Mouse (Mus musculus) forebrain, postnatal 0 days (tissue): Measurements from ENCODE around the gene Mcl1. TPM values are rescaled to one million over a fixed set of nuclear protein-coding genes. Genes with fewer than 3 reads are reported as not detected.

Experiments
- ATAC-seq: fragments of 200-750 bp; cut with Nextera tagmentation; 2 replicates; pipeline ENCODE4 v1.8.0; 2017; ENCODE audit warnings: mild to moderate bottlenecking, moderate library complexity
- DNase-seq: peaks from one replicate; pipeline ENCODE4 v3.0.0-alpha.2; 2015
- H3K27ac ChIP-seq: fragments of 300-500 bp; sonication (generic); 2 replicates; pipeline ENCODE4 v1.5.1; 2014; ENCODE audit warnings: low read depth, mild to moderate bottlenecking, antibody characterized with exemption, low read length, moderate library complexity, mixed read lengths
- H3K27me3 ChIP-seq: fragments of 300-500 bp; sonication (generic); 2 replicates; pipeline ENCODE4 v1.6.1; 2014; ENCODE audit warnings: mild to moderate bottlenecking, low read length, mixed read lengths; ENCODE audit not compliant: insufficient read depth
- H3K36me3 ChIP-seq: fragments of 300-500 bp; sonication (generic); 2 replicates; pipeline ENCODE4 v1.6.1; 2014; ENCODE audit warnings: mild to moderate bottlenecking, moderate library complexity; ENCODE audit not compliant: insufficient read depth
- H3K4me1 ChIP-seq: fragments of 300-500 bp; sonication (generic); 2 replicates; pipeline ENCODE4 v1.6.1; 2014; ENCODE audit warnings: antibody characterized with exemption; ENCODE audit not compliant: insufficient read depth
- H3K4me2 ChIP-seq: fragments of 300-500 bp; sonication (generic); 2 replicates; pipeline ENCODE4 v1.6.1; 2014; ENCODE audit warnings: low read depth, mild to moderate bottlenecking, moderate library complexity
- H3K4me3 ChIP-seq: fragments of 300-500 bp; sonication (generic); 2 replicates; pipeline ENCODE4 v1.5.1; 2014; ENCODE audit warnings: low read depth, low read length, mixed read lengths
- H3K9ac ChIP-seq: fragments of 300-500 bp; sonication (generic); 2 replicates; pipeline ENCODE4 v1.6.1; 2014; ENCODE audit warnings: mild to moderate bottlenecking
- H3K9me3 ChIP-seq: fragments of 300-500 bp; sonication (generic); 2 replicates; pipeline ENCODE4 v1.6.1; 2016; ENCODE audit warnings: low read length
- CTCF ChIP-seq: sonication (generic); IDR thresholded peaks from 2 replicates; pipeline ENCODE4 v1.5.1; 2016; ENCODE audit warnings: antibody characterized with exemption, control low read depth, low read depth
- WGBS: fragments of 180-500 bp; shearing (Covaris S2); extraction: QIAGEN DNeasy Blood & Tissue Kit; methylation state at CpG from one replicate; pipeline ENCODE4 v1.1.7; 2014; 5-methylcytosine and 5-hydroxymethylcytosine counted together
- polyA plus RNA-seq: library from polyadenylated mRNA; unstranded; fragments of >200 nt; fragmentation: Nextera tagmentation; extraction: Ambion mirVana; gene quantifications from 2 replicates; pipeline ENCODE4 v1.2.1, GENCODE M21; 2015
- total RNA-seq: library from RNA; depleted of rRNA; stranded (reverse); fragments of >200 nt; gene quantifications from 2 replicates; pipeline ENCODE4 v1.2.3, GENCODE M21; 2014

Gene Mcl1
- total and polyA plus RNA-seq, 2 experiments from 2014 or later: 46.6 to 137 TPM

GRCm38 (mm10) chr3:95624628-95625503, 33.7 kb upstream of the Mcl1 start, which contains the start of gene Ensa:
TSS of gene Ensa (plus strand) at chr3:95624993.
- H3K9me3 ChIP-seq: no peaks in the 10 kb centered on the region
- TF ChIP-seq CTCF: no peak
- peak within 1 kb of the TSS; percentile 93 for H3K27ac ChIP-seq
- WGBS: under 1% methylated on average over 44 of the region's 44 CpGs
- H3K4me1 ChIP-seq: peaks cover 12% of the 10 kb centered on the region
- ATAC-seq (peak; percentile 97), DNase-seq (peak; percentile 99)
- peaks cover 31% of the 10 kb centered on the region for H3K36me3 ChIP-seq
- H3K4me3 ChIP-seq: peak within 1 kb of the TSS; percentile 65
- H3K27me3 ChIP-seq: no peaks in the 10 kb centered on the region
- peak within 1 kb of the TSS; percentile 73 for H3K4me2 ChIP-seq
- peak within 1 kb of the TSS; percentile 76 for H3K9ac ChIP-seq

- DNase-seq: no peak
- H3K9me3 ChIP-seq: no peaks in the 10 kb centered on the region
- no peak overlapping the region for H3K4me2 ChIP-seq
- TF ChIP-seq CTCF: no peak
- peaks cover 12% of the 10 kb centered on the region for H3K4me1 ChIP-seq
- H3K9ac ChIP-seq: no peak overlapping the region
- no peak for ATAC-seq
- peaks cover 55% of the 10 kb centered on the region for H3K36me3 ChIP-seq
- no peak overlapping the region for H3K4me3 ChIP-seq
- H3K27ac ChIP-seq: no peak overlapping the region
- no peaks in the 10 kb centered on the region for H3K27me3 ChIP-seq
- WGBS: 89% methylated on average over 5 of the region's 5 CpGs
These were observed 30.8 kb upstream of the Mcl1 start for GRCm38 (mm10) chr3:95627763-95628162.

- TF ChIP-seq CTCF: no peak
- H3K9me3 ChIP-seq: no peaks in the 10 kb centered on the region
- DNase-seq (peak; percentile 31), ATAC-seq (no peak)
- 65% methylated on average over 4 of the region's 4 CpGs for WGBS
- H3K27ac ChIP-seq: no peak overlapping the region
- no peaks in the 10 kb centered on the region for H3K27me3 ChIP-seq
- peaks cover 68% of the 10 kb centered on the region for H3K36me3 ChIP-seq
- H3K4me2 ChIP-seq: no peak overlapping the region
- no peak overlapping the region for H3K9ac ChIP-seq
- no peak overlapping the region for H3K4me3 ChIP-seq
- H3K4me1 ChIP-seq: peaks cover 12% of the 10 kb centered on the region
These were observed 28.8 kb upstream of the Mcl1 start for GRCm38 (mm10) chr3:95629755-95630154.

GRCm38 (mm10) chr3:95630856-95631255, 27.7 kb upstream of the Mcl1 start:
- no peak for TF ChIP-seq CTCF
- DNase-seq (no peak), ATAC-seq (no peak)
- Histone ChIP-seq H3K4me1 (peaks cover 8% of the 10 kb centered on the region), H3K27ac (no peak overlapping the region), H3K9me3 (no peaks in the 10 kb centered on the region), H3K36me3 (peaks cover 75% of the 10 kb centered on the region), H3K4me3 (no peak overlapping the region), H3K27me3 (no peaks in the 10 kb centered on the region), H3K4me2 (no peak overlapping the region), H3K9ac (no peak overlapping the region)
- WGBS: 86% methylated on average over 3 of the region's 3 CpGs

GRCm38 (mm10) chr3:95631304-95631703, 27.3 kb upstream of the Mcl1 start:
- no peak for ATAC-seq
- TF ChIP-seq CTCF: no peak
- WGBS: 73% methylated on average over 6 of the region's 6 CpGs
- no peak overlapping the region for H3K27ac ChIP-seq
- no peaks in the 10 kb centered on the region for H3K27me3 ChIP-seq
- no peaks in the 10 kb centered on the region for H3K9me3 ChIP-seq
- H3K4me2 ChIP-seq: no peak overlapping the region
- no peak overlapping the region for H3K9ac ChIP-seq
- peaks cover 75% of the 10 kb centered on the region for H3K36me3 ChIP-seq
- H3K4me3 ChIP-seq: no peak overlapping the region
- H3K4me1 ChIP-seq: peaks cover 4% of the 10 kb centered on the region; the same call in 1 of the 2 replicates
- DNase-seq: no peak

GRCm38 (mm10) chr3:95632648-95633588, 25.7 kb upstream of the Mcl1 start:
- no peaks in the 10 kb centered on the region for H3K27me3 ChIP-seq
- no peak overlapping the region for H3K27ac ChIP-seq
- DNase-seq (peak; percentile 41), ATAC-seq (peak; percentile 38; the same call in 1 of the 2 replicates)
- peak; percentile 68 for TF ChIP-seq CTCF
- peaks cover 73% of the 10 kb centered on the region for H3K36me3 ChIP-seq
- H3K4me2 ChIP-seq: no peak overlapping the region
- H3K9ac ChIP-seq: no peak overlapping the region
- no peak overlapping the region for H3K4me3 ChIP-seq
- no peaks in the 10 kb centered on the region for H3K9me3 ChIP-seq
- H3K4me1 ChIP-seq: no peaks in the 10 kb centered on the region
- WGBS: 77% methylated on average over 12 of the region's 12 CpGs

- ATAC-seq: no peak
- 83% methylated on average over 4 of the region's 4 CpGs for WGBS
- peaks cover 57% of the 10 kb centered on the region for H3K36me3 ChIP-seq
These were observed 23.0 kb upstream of the Mcl1 start for GRCm38 (mm10) chr3:95635636-95636035.

More at GRCm38 (mm10) chr3:95635636-95636035, 23.0 kb upstream of the Mcl1 start:
- no peak overlapping the region for H3K4me2 ChIP-seq
- H3K27ac ChIP-seq: no peak overlapping the region
- H3K9me3 ChIP-seq: no peaks in the 10 kb centered on the region
- no peaks in the 10 kb centered on the region for H3K4me1 ChIP-seq
- H3K4me3 ChIP-seq: no peak overlapping the region
- no peak for DNase-seq
- H3K9ac ChIP-seq: no peak overlapping the region
- no peaks in the 10 kb centered on the region for H3K27me3 ChIP-seq
- no peak for TF ChIP-seq CTCF
